In the genomic region with DNA sequence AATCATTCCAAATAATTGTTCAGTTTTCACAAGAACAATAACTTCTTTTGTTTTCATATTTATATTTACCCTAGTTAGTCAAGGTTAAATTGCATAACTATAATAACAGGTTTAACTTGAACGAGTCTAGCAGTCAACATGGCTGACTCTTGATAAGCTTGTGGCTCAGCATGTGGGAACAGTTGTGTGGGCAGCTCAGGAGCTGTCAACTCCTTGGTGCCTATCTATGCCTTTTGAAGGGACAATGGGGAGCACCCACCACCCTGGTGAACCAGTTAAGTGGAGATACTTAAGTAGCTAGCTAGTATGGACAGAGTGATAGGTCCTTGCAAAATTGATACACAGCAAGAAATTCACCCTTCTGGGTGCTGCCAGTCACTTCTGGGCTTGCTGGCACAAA, we compare ENCODE assay signal across 31 mouse cellular contexts. TPM values are rescaled to one million over a fixed set of nuclear protein-coding genes. Genes with fewer than 3 reads are reported as not detected.
"Had no signal": no experiment of that assay in that cellular context is flagged by ENCODE, and none has a peak within 500 bp of the region (broad histone marks: within the 10 kb centered on the region; RNA-seq: fewer than 3 reads in every experiment).

No protein-coding gene starts in this region.

- H3K4me2 ChIP-seq: limb, embryonic 12.5 days; limb, embryonic 13.5 days; limb, embryonic 15.5 days; liver, embryonic 12.5 days; liver, embryonic 13.5 days; liver, embryonic 15.5 days; lung, embryonic 14.5 days; lung, embryonic 15.5 days; midbrain, embryonic 11.5 days; midbrain, embryonic 12.5 days; midbrain, embryonic 13.5 days; midbrain, embryonic 15.5 days; neural tube, embryonic 12.5 days had no signal

- H3K9ac ChIP-seq: limb, embryonic 12.5 days; limb, embryonic 13.5 days; limb, embryonic 15.5 days; liver, embryonic 12.5 days; liver, embryonic 13.5 days; liver, embryonic 14.5 days; liver, embryonic 15.5 days; liver, postnatal 0 days; lung, embryonic 14.5 days; lung, embryonic 15.5 days; midbrain, embryonic 12.5 days; midbrain, embryonic 13.5 days; midbrain, embryonic 15.5 days; neural tube, embryonic 12.5 days had no signal

- H3K27me3 ChIP-seq: limb, embryonic 12.5 days; limb, embryonic 13.5 days; limb, embryonic 15.5 days; liver, embryonic 12.5 days; liver, embryonic 13.5 days; liver, embryonic 15.5 days; lung, embryonic 15.5 days; megakaryocyte, embryonic 14.5 days; midbrain, embryonic 12.5 days; midbrain, embryonic 13.5 days; midbrain, embryonic 15.5 days; neural tube, embryonic 12.5 days had no signal

- H3K27ac ChIP-seq: left cerebral cortex, adult 2 months; limb, embryonic 10.5 days; limb, embryonic 12.5 days; limb, embryonic 13.5 days; limb, embryonic 15.5 days; liver, embryonic 12.5 days; liver, embryonic 13.5 days; liver, embryonic 14.5 days; liver, embryonic 15.5 days; lung, embryonic 15.5 days; macrophage; midbrain, embryonic 10.5 days; midbrain, embryonic 12.5 days; midbrain, embryonic 13.5 days; midbrain, embryonic 15.5 days; neural tube, embryonic 12.5 days had no signal

- H3K4me3 ChIP-seq: left cerebral cortex, adult 2 months; limb, embryonic 10.5 days; limb, embryonic 12.5 days; limb, embryonic 13.5 days; limb, embryonic 15.5 days; liver, embryonic 12.5 days; liver, embryonic 13.5 days; liver, embryonic 15.5 days; lung, embryonic 15.5 days; megakaryocyte, embryonic 14.5 days; midbrain, embryonic 10.5 days; midbrain, embryonic 12.5 days; midbrain, embryonic 13.5 days; midbrain, embryonic 15.5 days; myocyte; neural tube, embryonic 12.5 days had no signal

- H3K4me1 ChIP-seq: liver, embryonic 12.5 days; liver, embryonic 13.5 days; liver, embryonic 15.5 days; lung, embryonic 15.5 days; midbrain, embryonic 10.5 days; midbrain, embryonic 13.5 days; midbrain, embryonic 15.5 days; neural tube, embryonic 12.5 days had no signal

- H3K9me3 ChIP-seq: limb, embryonic 10.5 days; limb, embryonic 12.5 days; limb, embryonic 13.5 days; limb, embryonic 15.5 days; liver, embryonic 12.5 days; liver, embryonic 13.5 days; liver, embryonic 15.5 days; lung, embryonic 15.5 days; megakaryocyte, embryonic 14.5 days; midbrain, embryonic 10.5 days; midbrain, embryonic 12.5 days; midbrain, embryonic 13.5 days; midbrain, embryonic 15.5 days; neural tube, embryonic 12.5 days had no signal

- H3K36me3 ChIP-seq: limb, embryonic 10.5 days; limb, embryonic 12.5 days; limb, embryonic 13.5 days; limb, embryonic 15.5 days; liver, embryonic 12.5 days; liver, embryonic 13.5 days; liver, embryonic 15.5 days; lung, embryonic 15.5 days; midbrain, embryonic 10.5 days; midbrain, embryonic 12.5 days; midbrain, embryonic 13.5 days; midbrain, embryonic 15.5 days; neural tube, embryonic 12.5 days had no signal

- ATAC-seq: liver, embryonic 12.5 days; midbrain, embryonic 13.5 days; midbrain, embryonic 15.5 days; midbrain, embryonic 16.5 days had no signal

- DNase-seq: left cerebral cortex, postnatal 4 days; liver; liver, embryonic 13.5 days; lung, embryonic 14.5 days; lung, postnatal 10 days; lung, postnatal 14 days; midbrain, embryonic 14.5 days had no signal

RNA-seq across cellular contexts. Expression of a gene that starts 14.4 kb away (rescaled TPM):
- total RNA-seq: megakaryocyte progenitor cell, adult 5-6 weeks; megakaryocyte, adult 5-6 weeks; megakaryocyte-erythroid progenitor cell, adult 5-6 weeks; monocyte, adult 5-6 weeks had no signal
- polyA plus RNA-seq: macrophage had no signal

RNA-seq across cellular contexts. Expression of a gene that starts 33.3 kb away (rescaled TPM):
- total RNA-seq: megakaryocyte, adult 5-6 weeks had no signal
